Mouse (Mus musculus) hindlimb bud, embryonic 11.5 days (tissue): Measurements from ENCODE around the gene 9530003J23Rik.

Experiments used
- DNase-seq: peaks from one replicate; pipeline ENCODE4 v3.0.0-alpha.2; 2012; ENCODE audit warnings: low read depth, low spot score; ENCODE audit errors: extremely low spot score

9530003J23Rik gene

DNA sequence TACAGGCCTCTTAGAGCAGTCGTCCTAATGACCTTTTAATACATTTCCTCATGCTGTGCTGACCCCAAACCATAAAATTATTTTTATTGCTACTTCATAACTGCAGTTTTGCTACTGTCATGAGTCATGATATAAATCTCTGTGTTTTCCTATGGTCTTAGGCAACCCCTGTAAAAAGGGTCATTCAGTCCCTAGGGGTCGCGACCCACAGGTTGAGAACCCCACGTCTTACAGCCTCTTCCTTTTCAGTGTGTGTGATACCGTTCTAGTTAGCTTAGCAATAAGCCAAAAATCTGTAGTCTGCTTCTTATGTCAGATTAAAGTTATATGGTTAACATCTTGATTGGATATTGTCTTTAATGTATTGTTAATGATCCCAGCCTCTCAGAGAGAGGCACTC, 45.1 kb downstream of the 9530003J23Rik start:
- DNase-seq = no peak

DNA sequence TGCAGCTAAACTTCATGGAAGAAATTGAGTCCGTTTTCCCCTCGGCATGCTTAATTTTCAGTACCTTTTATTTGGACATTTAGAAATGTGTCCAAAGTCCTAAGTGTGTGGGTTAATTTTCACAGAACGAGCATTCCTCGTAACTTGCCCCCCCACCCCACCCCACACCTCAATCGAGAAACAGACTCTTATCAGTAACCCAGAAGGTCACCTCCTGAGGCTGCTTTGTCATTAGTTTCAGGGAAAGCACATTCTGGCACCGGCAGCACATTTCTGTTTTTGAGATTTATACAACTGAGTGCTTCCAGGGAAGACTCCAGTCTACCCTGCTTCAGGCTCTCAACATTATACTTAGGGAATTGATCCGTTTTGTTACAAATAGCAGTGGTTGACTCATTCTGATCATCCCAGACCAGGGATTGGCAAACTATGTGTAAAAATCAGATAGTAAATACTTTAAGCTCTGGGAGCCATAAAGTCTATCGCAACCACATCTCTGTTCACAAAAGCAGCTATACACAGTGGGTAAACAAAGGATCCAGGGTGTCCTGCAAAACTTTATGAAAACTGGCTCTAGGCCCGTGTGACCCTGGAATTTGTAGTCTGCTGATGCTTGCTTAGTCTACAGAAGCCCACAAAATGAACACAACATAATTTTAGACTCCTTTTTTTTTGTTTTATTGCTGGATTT, 53.0 kb downstream of the 9530003J23Rik start:
- no peak for DNase-seq
